Mouse (Mus musculus) urinary bladder, postnatal 25 days (tissue): ENCODE measurements around the gene Aebp2.

Experiments
- DNase-seq: peaks from one replicate; pipeline ENCODE4 v3.0.0; 2022; ENCODE audit warnings: low spot score

Aebp2 gene

DNA sequence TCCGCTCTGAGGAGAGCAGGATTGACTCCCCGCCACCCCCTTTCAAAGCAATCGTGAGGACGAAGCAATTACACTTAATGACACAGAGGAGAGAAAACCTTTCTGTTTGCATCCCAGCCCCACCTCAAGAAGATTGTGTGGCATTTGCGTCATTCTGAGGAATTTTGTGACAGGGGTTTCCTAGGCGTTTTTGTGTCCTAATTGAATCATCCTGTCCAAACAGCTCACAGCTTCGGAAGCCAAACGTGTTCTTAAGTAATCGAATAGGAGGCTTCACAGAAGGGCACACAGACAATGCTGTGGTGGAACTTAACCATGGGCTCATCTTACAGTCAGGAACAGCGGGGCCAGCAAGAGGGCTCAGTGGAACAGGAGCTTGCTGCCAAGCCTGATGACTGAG lies 15.9 kb upstream of the Aebp2 start:
- DNase-seq, result no peak

DNA sequence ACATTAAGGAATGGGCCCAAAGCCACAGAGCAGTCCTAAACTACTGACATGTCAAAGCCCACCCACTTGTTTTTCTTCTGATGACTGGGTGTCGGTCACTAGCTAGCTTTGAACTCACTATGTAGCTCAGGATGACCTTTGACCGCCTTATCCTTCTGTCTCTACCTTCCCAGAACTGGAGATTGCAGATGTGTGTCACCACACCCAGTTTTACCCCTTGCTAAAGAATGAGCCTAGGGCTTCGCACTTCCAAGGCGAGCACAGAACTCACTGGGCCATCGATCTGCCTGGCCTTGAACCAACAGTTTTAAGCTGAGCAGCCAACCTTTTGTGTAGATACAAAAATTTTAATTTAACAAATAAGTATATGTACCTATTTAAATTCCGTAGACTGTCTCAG lies 13.8 kb upstream of the Aebp2 start:
- no peak for DNase-seq

DNA sequence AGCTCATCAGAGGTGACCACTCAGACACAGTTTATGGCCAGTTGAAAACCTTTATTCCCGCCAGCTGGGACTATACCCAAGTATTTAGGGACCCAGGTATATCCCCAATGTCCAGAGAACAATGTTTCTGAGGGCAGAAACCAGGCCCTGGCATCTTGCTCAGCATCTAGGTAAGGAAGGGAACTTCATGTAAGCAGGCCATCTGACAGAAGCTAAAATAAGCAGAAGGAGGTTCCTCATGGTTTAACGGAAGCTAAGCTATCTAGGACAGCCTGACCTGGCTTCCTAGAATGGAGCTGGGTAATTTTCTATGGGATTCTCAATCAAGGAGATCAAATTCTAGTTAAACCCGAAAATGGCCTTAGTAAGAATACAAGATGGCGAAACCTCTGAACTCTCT lies 12.9 kb upstream of the Aebp2 start:
- DNase-seq, result no peak

DNA sequence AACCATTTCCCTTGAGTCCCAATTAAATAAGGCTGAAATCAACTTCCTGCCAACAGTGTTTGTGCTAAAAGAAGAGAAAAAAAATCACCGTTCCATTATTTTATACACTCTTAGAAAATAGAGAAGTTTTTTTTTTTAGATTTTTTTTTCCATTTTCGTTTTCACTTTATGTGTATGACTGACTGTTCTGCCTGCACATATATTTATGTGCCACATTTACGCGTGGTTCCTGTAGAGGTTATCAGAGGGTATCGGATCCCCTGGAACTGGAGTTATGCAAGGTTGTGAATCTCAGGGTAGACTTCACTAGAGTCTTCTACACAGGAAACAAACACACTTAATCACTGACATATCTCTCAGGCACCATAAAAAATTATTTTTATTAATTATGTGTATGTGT lies 12.3 kb upstream of the Aebp2 start:
- no peak for DNase-seq

DNA sequence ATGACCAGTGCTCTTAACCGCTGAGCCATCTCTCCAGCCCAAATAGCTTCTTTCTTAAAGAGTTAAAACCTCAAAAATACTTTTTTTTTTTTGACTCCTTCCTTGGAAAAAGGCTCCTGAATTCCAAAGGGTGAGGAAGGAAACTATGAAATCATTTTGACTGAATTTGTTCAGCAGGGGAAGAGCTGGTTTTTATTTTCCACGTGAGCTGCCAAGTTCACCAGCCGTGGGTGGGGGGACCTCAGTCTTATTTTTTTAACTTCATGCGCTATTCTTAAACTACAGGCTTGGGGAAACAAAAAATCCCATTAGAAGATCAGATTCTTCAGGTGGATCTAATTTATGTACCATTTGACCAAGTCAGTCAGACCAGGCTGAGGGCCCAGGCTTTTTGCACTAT lies 11.2 kb upstream of the Aebp2 start:
- DNase-seq, result no peak

DNA sequence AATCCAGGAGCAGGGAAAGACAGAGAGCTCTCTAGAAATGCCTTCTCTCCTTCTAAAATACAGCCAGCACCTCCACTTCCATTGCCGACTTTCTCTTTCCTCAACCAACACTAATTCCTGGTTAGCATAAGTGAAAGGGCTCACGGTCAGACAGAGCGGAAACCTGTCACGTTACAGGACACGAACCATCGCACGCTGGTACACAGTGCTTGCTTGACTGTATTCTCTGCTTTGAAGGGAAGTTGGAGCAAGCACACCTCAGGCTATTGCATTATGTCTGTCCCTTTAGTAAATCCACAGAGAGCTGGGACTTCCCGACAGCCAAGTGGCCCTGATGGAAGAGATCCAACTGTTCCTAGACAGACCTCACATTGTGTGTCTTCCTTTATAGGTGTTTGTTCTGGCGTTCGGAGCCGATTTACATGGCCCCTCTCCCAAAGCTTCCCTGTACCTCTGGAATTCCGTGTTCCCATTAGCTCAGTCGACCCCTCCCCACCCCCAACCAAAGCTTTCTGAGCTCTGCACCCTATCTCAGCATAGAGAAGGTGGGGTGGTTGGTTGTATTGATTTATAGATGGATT lies 10.5 kb upstream of the Aebp2 start:
- no peak for DNase-seq

DNA sequence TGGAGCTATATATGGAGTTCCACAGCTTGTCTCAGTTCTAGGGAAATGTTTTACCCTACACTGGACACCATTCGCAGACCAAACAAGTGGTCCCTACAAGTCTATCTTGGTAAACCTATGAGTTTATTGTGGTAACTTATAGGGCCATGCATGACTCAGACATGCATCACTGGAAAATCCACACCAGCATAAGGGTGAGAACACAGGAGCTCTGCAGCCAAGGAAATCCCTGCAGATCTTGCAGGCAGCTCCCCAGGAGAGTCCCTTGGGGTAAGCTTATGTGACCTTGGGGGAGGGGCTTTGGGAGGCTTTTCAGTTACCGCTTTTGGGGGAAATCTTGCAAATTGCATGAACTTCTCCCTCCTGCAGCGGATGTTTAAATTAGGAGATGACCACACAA lies 8.6 kb upstream of the Aebp2 start:
- no peak for DNase-seq

DNA sequence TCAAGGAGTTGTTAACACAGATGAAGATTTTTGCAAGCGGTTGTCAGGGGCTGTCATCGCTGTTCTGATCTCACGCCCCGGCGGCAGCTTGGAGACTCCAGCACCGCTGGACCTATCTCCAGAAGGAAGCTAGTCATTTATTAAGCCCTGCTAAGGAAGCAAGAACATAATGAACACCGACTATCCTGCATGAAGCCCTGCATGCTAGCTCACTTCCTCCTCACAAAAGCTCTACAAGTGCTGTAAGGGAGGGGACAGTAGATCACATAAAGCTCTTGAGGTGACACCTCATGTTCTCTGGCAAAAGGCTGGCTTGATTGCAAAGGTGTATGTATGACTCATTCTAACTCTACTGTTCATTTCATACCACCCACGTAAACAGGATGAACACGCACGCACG lies 7.8 kb upstream of the Aebp2 start:
- no peak for DNase-seq

DNA sequence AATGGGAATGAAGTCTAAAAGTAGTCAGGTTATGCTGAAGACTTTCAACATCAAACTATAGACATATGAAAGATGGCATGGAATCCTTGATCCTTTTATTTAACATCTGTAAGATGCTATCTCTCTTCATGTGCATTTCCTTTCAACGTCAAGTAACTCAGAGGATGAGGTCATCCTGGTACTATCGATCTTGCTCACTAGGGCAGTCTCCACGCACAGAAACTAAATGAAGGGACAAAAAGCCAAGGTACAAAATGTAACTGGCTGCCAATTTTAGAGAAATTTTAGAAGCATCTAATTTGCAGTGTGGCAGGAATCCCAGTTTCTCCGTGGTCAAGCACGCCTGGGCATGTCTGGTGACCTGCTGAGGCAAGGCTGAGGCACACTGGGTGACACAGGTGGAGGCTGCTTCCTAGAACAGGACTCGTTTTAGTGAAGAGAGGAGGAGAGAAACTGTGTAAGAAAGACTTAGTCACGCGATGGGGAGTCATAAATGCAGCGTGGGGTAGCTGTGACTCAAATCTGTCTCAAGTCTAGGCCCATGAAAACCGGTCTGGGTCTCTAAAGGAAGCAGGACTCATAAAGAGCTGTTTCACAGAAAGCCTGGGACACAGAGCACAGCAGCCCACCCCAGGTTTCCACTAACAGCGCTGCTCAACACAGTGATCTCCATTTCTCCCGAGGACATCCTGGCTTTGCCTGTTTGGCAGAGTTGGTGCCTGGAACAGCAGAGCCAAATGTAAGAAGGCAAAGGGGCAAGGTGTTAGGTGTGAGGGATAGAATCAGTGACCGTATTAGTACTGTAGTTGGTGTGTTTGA lies 1.7 kb upstream of the Aebp2 start:
- DNase-seq, result peak; percentile 68

DNA sequence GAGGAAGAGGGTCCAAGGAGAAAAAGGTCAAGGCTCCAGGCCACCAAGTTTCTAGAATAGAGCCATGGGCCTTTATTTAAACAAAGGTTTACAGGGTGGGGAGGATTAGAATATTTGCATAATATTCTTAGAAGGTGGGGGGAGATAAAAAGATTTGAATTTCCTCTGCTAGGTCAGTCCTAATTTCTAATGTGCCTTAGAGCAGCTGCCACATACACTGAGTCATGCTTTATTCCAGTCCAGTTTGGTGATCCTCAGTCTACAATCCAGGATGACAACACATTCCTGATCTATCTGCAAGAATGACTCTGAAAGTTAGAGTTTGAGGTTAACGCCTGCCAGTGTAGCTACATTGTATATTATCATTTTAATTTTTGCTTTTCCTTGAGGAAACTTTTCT lies 841 bp upstream of the Aebp2 start:
- DNase-seq, result no peak

DNA sequence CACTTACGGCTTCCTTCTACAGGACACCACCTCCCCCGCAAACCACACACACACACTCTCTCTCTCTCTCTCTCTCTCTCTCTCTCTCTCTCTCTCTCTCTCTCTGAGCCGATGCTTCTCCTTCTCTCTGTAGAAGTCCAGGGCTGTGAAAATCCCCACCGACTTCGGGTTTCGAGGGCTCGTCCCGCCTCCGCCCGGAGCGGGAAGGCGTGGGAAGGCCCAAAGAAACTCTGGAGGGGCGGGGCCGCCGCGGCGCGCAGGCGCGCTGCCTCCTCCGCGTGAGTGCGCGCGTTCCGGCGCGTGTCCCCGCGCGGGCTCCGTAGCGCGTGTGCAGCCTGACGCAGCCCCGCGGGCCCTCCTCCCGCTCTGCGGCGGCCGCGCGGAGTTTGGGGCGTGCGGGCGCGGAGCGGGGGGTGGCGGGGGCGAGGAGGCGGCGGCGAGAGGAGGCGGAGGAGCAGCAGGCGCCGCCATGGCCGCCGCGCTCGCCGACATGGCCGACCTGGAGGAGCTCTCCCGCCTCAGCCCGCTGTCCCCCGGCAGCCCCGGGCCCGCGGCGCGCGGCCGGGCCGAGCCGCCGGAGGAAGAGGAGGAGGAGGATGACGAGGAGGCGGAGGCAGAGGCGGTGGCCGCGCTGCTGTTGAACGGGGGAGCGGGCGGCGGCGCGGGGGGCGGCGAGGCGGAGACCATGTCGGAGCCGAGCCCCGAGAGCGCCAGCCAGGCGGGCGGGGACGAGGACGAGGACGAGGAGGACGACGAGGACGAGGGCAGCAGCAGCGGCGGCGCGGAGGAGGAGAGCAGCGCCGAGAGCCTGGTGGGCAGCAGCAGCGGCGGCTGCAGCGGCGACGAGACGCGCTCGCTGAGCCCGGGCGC lies 998 bp downstream of the Aebp2 start:
- DNase-seq, result peak; percentile 96

DNA sequence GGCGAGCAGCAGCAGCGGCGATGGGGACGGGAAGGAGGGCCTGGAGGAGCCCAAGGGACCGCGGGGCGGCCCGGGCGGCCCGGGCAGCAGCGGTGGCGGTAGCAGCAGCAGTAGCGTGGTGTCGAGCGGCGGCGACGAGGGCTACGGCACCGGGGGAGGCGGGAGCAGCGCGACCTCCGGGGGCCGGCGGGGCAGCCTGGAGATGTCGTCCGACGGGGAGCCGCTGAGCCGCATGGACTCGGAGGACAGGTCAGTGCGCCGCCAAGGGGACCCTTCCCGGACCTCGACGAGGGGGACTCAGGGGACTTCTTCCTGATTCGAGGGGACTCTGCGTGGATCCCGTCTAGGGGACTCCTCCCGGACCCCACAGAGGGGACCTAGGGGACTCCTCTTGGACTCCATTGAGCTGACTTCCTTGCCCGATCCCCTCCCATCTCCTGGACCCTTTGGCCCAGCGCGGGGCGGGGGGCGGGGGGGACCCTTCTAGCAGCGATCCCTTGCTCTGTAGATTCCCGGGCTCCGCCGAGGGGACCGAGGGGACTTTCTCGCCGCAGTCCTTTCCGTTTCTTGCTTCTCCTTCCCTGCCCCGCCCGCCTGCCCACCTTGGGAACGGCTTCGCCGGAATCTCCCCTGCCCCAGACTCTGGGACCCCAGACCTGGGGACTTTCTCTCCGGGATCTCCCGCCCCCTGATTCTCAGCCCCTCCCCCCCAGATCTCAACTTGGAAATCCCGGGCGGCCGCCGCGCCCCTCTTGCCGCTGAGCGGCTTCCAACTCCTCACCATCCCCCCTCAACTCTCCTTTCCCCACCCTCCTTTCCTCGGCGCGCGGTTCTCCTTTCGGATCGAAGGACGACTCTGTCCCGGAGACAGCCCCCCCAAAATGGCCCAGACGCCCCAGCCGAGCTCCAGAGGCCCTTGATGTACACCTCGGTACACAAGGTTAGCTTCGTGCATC lies 1.9 kb downstream of the Aebp2 start:
- peak; percentile 37 for DNase-seq

DNA sequence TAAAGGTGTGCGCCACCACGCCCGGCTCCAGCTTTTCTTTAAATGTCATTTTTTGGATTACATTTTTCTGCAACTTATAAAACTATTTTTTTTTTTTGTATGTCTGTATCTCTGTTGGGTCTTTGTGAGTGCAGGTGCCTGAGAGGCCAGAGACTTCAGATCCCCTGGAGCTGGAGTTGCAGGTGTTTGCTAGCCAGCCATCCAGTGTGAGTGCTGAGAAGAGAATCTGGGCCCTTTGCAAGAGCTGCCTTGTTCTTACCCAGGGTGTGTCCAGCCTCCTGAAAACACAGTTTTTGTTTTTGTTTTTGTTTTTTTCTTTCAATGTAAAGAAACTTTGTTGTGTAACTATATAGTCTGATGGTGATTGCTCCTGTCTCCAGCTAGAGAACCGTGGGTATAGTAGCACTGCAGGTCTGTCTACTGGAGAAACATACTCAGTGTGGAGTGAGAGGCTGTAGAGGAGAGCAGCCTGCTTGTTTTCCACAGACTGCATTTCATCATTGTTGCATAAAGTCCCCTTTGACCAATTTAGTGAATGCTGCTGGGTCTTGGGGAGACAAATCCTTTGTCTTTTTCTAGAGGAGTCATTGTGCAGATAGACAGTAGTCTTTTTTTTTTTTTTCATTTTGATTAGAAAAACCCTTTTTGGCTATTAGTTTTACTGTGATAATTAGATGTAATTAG lies 6.9 kb downstream of the Aebp2 start:
- no peak for DNase-seq

DNA sequence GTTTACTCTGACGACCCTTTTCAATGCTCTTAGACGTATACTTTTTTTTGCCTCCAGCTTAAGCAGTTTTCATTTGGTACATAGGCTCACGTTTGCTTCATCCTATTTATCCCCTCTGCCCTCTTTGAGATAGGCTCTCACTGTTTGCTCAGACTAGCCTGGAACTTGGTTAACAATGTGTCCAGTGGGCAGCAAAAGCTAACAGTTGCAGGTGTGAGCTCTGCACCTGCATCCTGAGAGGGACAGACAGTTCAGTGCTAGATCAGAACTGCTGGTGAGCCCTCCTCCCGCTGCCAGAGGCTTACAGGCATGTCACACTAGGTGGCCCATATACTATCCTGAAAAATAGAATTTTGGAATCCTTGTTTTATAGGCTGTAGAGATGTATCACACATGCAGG lies 7.8 kb downstream of the Aebp2 start:
- no peak for DNase-seq

DNA sequence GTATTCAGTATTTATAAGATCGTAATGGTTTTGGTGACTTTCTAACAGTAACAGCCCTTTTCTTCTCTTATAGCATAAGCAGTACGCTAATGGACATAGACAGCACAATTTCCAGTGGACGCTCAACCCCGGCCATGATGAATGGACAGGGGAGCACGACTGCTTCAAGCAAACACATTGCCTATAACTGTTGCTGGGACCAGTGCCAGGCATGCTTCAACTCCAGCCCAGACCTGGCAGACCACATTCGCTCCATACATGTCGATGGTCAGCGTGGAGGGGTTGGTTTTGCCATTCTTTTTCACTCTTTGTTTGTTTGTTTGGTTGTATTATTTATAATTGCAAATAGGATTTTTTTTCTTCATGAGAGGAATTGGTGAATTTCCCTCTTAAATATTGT lies 11.2 kb downstream of the Aebp2 start:
- no peak for DNase-seq

DNA sequence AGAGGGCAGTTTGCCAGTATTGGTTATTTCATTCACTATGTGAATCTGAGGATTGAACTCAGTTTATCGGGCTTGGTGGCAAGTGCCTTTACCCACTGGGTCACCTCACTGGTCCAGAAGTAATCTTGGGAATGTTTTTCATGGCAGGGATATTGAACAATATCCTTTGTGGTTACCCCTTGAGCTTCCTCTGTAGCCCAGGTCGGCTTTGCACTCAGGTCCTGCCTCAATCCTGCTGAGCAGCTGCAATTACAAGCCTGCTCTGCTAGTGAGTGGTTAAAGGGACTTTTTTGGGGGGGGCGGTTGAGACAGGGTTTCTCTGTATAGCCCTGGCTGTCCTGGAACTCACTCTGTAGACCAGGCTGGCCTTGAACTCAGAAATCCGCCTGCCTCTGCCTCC lies 13.8 kb downstream of the Aebp2 start:
- no peak for DNase-seq

DNA sequence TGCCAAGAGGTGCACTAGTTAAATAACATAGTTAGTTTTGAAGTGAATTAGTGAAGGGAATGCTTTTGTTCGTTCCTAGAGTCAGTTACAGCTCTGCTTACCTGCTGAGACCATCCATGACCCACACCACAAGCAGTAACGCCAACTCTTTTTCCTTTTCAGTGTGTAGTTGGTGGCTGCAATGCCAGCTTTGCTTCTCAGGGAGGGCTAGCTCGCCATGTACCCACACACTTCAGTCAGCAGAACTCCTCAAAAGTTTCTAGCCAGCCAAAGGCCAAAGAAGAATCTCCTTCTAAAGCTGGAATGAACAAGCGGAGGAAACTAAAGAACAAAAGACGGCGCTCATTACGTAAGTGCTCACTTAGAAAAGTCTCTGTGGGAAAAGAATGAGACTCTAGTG lies 19.5 kb downstream of the Aebp2 start:
- DNase-seq, result no peak

DNA sequence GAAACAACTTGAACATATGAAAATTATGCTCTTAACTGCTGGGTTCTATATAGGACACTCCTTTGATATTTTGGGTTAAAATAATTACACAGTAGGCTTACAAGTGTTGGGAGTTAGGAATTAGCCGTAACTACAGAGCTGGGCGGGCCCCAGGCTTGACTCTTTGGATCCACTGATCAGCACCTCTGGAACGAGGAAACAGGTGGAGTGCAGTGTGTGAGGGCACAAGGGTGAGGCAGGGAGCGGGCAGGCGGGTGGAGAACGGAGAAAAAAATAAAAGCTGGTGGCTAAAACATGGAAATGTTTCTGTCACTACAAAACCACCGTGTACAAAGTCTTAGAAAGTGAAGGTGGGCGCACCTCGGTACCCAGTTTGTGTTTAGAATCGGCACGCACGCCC lies 20.2 kb downstream of the Aebp2 start:
- DNase-seq, result no peak

DNA sequence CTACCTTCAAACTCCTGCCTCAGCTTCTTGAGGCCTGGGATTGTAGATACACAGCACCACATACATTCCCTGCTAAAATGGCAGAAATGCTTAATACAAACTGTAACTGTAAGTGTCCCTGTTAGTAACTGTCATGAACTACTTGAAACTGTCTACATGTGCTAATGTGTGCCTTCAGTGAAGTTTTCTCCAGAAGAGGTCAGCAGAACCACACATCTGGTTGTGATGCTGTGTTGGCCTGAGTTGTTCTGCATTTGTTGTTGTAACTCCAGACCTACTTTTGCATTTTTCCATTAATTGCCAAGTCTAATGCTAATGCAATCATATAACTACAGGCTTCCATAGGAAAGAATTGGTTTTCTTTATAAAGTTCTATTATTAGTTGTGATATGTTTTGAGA lies 23.5 kb downstream of the Aebp2 start:
- DNase-seq, result no peak

DNA sequence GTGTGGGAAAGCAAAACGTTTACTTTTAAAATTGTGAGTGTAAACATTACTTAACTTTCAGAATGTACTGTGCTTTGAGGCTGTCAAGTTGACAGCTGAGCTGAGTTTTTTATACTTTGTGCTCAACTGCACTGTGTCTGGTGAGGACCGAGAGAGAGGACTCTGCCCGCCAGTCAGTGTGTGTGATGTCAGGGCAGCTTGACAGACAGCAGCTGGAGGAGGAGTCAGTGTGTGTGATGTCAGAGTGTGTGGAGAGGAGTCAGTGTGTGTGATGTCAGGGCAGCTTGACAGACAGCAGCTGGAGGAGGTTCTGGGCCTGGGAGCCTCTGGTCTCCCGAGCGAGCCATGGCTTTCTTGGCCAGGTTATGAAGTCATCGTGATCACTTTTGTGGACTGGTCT lies 24.4 kb downstream of the Aebp2 start:
- DNase-seq, result no peak

DNA sequence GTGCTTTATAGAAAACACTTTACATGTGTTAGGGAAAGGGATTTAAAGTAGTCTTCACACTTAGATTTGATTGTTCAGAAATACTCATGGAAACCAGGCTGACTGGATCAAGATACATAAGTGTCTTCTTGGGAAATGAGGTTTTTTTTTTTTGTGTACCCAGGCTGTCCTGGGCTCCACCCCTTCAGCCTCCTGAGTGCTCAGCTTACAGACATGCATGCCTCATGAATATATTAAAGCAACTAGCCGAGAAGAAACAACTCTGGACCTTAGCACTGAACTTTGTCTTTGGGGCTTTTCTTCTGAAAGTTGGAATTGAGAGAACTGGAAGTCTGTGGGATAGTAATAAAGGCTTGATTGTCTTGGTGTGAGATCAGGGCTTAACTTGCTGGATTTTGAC lies 27.3 kb downstream of the Aebp2 start:
- DNase-seq, result no peak
